Comparison of ENCODE assay signal across 11 mouse cellular contexts in the genomic region with DNA sequence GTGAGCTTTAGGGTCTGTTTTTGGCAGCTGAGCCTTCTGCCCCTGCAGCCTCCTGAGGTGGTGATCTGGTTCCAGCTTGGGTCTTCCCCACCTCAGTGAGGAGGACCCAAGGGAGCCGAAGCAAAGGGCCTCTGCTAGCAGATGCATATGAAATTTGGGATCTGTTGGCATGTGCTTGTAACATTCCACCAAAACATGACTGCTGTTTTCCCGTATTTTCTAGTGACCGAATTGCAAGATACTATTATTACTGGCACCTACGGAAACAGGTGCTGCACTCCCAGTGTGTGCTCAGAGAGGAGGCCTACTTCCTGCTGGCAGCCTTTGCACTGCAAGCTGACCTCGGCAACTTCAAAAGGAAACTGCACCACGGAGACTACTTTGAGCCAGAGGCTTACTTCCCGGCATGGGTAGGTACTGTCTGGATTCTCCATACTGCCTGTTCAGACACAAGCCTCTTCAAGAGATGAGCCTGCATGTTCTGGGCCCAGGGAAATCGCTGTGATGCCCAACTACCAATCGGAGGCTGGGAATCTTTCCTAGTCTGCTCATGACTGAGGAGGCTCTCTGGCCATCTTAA. TPM values are rescaled to one million over a fixed set of nuclear protein-coding genes. Genes with fewer than 3 reads are reported as not detected.
DNase-seq lines count a peak whose midpoint lies in the region; ATAC-seq and TF ChIP-seq lines count a peak whose summit lies in the region.
"Had no signal": no experiment of that assay in that cellular context is flagged by ENCODE, and none has a peak within 500 bp of the region (broad histone marks: within the 10 kb centered on the region; RNA-seq: fewer than 3 reads in every experiment).

No protein-coding gene starts in this region.

- peaks cover 29% of the 10 kb centered on the region for H3K4me1 ChIP-seq in heart, embryonic 15.5 days (replicated peaks)
- H3K4me1 ChIP-seq in thymus, adult 2 months (replicated peaks; ENCODE audit: control insufficient read depth, insufficient read depth, low read length) = peaks cover 56% of the 10 kb centered on the region
- H3K4me1 ChIP-seq: hindbrain, embryonic 12.5 days had no signal

- no peaks in the 10 kb centered on the region for H3K9me3 ChIP-seq in heart, embryonic 15.5 days (replicated peaks)
- H3K9me3 ChIP-seq: hindbrain, embryonic 12.5 days had no signal

- WGBS in heart, embryonic 15.5 days = 65% methylated on average over 9 of the region's 9 CpGs
- WGBS in thymus, adult 2 months = 27% methylated on average over 9 of the region's 9 CpGs

- peaks cover 54% of the 10 kb centered on the region for H3K36me3 ChIP-seq in heart, embryonic 15.5 days
- H3K36me3 ChIP-seq in thymus, adult 2 months (ENCODE audit: control insufficient read depth, insufficient read depth, low read length) = no peaks in the 10 kb centered on the region; the same call in 1 of the 2 replicates

- intact Hi-C loops in heart, postnatal 14 days (cut with DNase I) = loop anchor here (5.0 kb wide), 1 partner anchor 53 kb away; a partner anchor contains a TSS

- TF ChIP-seq CTCF in thymus, adult 2 months (IDR thresholded peaks at IDR 0.05; ENCODE audit: borderline replicate concordance, control insufficient read depth, extremely low read depth, insufficient read depth, low read length, poor library complexity) = no peak

- H3K27me3 ChIP-seq in heart, embryonic 15.5 days = no peaks in the 10 kb centered on the region
- H3K27me3 ChIP-seq in thymus, adult 2 months (ENCODE audit: control insufficient read depth, insufficient read depth, low read length) = no peaks in the 10 kb centered on the region
- H3K27me3 ChIP-seq: hindbrain, embryonic 12.5 days had no signal

- 0 out of 2 replicates have a peak overlapping the region, but pooled peaks have one; percentile 26 for H3K27ac ChIP-seq in heart, embryonic 15.5 days
- H3K27ac ChIP-seq in thymus, adult 2 months (ENCODE audit: control insufficient read depth, insufficient read depth, low read length) = peak overlapping the region; percentile 80
- H3K27ac ChIP-seq: hindbrain, embryonic 12.5 days had no signal

- TF ChIP-seq POLR2A in thymus, adult 2 months (IDR thresholded peaks at IDR 0.05; ENCODE audit: control insufficient read depth, extremely low read depth, insufficient read depth, low read length, poor library complexity) = no peak

- H3K9ac ChIP-seq in heart, embryonic 15.5 days = no peak overlapping the region
- H3K9ac ChIP-seq: hindbrain, embryonic 12.5 days; liver, postnatal 0 days had no signal

- no peak overlapping the region for H3K4me2 ChIP-seq in heart, embryonic 15.5 days
- H3K4me2 ChIP-seq: hindbrain, embryonic 12.5 days had no signal

- DNase-seq in adrenal gland, adult 2 months = peak; percentile 34
- no peak for DNase-seq in adrenal gland, adult 8-10 months
- no peak for DNase-seq in heart, postnatal 14 days
- DNase-seq in thymus, adult 2 months = peak; percentile 24
- no peak for DNase-seq in thymus, adult 18-20 months
- no peak for DNase-seq in urinary bladder, postnatal 4 days (ENCODE audit: low spot score in 2 of 2)
- DNase-seq in c-Kit-positive CD71-positive TER-119-positive erythroid progenitor cells, embryonic 14.5 days (ENCODE audit: low spot score) = no peak
- DNase-seq: gastrocnemius, postnatal 10 days; liver, postnatal 0 days had no signal

- H3K4me3 ChIP-seq in heart, embryonic 15.5 days = no peak overlapping the region
- no peak overlapping the region for H3K4me3 ChIP-seq in thymus, adult 2 months (ENCODE audit: control insufficient read depth, insufficient read depth, low read length)
- H3K4me3 ChIP-seq: hindbrain, embryonic 12.5 days had no signal

- no peak for ATAC-seq in heart, embryonic 15.5 days (replicated peaks; ENCODE audit: insufficient number of reproducible peaks, insufficient read depth, low FRiP score, low read depth)
- ATAC-seq: liver, postnatal 0 days had no signal

RNA-seq across cellular contexts. Expression of a gene that starts 55.2 kb away (rescaled TPM):
- total RNA-seq in adrenal gland, adult 2 months (2021) = 10 to 100 TPM; 55.3 to 72.0 TPM
- polyA plus RNA-seq in adrenal gland, adult 2 months (2012; rRNA removed) = 15.3 and 16.3 TPM in 2 replicates
- 100 to 1,000 TPM in 2 of 4 experiments, 10 to 100 TPM in 2; 55.0 to 240 (median 120) TPM for total RNA-seq in adrenal gland, adult 8-10 months (2022)
- polyA plus RNA-seq in heart, embryonic 15.5 days (2015; fragmentation: Nextera tagmentation; extraction: Ambion mirVana) = 23.0 and 26.0 TPM in 2 replicates
- total RNA-seq in heart, postnatal 14 days (2021) = 10 to 100 TPM; 38.3 to 41.1 TPM
- 21.2 and 22.2 TPM in 2 replicates for polyA plus RNA-seq in thymus, adult 2 months (2012; rRNA removed)

RNA-seq across cellular contexts. Expression of a gene that starts 57.2 kb away (rescaled TPM):
- 100 to 1,000 TPM; 192 to 229 TPM for total RNA-seq in adrenal gland, adult 2 months (2021)
- polyA plus RNA-seq in adrenal gland, adult 2 months (2012; rRNA removed) = 7.4 and 11.1 TPM in 2 replicates
- 100 to 1,000 TPM; 177 to 222 (median 203) TPM for total RNA-seq in adrenal gland, adult 8-10 months (2022)
- 162 and 181 TPM in 2 replicates for polyA plus RNA-seq in heart, embryonic 15.5 days (2015; fragmentation: Nextera tagmentation; extraction: Ambion mirVana)
- 100 to 1,000 TPM; 136 to 141 TPM for total RNA-seq in heart, postnatal 14 days (2021)
- 39.0 and 41.8 TPM in 2 replicates for polyA plus RNA-seq in thymus, adult 2 months (2012; rRNA removed)

Comparison
In these comparisons a context has a peak if more than half of its experiments do, and no peak if none do; other contexts are left out.
1. DNase-seq: peak in adrenal gland, adult 2 months (single experiment) and thymus, adult 2 months (single experiment); none in adrenal gland, adult 8-10 months (single experiment), heart, postnatal 14 days (0 of 2), thymus, adult 18-20 months (0 of 2), urinary bladder, postnatal 4 days (0 of 2) and c-Kit-positive CD71-positive TER-119-positive erythroid progenitor cells, embryonic 14.5 days (single experiment).